Mouse (Mus musculus) MEL (cell line): ENCODE data around the gene Ccl28. TPM values are rescaled to one million over a fixed set of nuclear protein-coding genes. Genes with fewer than 3 reads are reported as not detected.

ENCODE experiments used
- DNase-seq: peaks from one replicate; pipeline ENCODE4 v3.0.0; 2011; ENCODE audit warnings: low read depth, low spot score
- H3K27ac ChIP-seq: 2 replicates; pipeline ENCODE4 v1.5.1; 2012; ENCODE audit warnings: low read depth, mild to moderate bottlenecking, control low read depth, low read length, moderate library complexity; ENCODE audit not compliant: control insufficient read depth
- H3K27me3 ChIP-seq, 2 experiments: fragments of 150-350 bp in 1 of 2; sonication (generic) in 1 of 2; 2 replicates each; pipeline ENCODE4 v1.6.1; 2012; ENCODE audit warnings: low read length in 2 of 2, mild to moderate bottlenecking in 2 of 2, improper control_type of control experiment in 1 of 2, moderate library complexity in 1 of 2; ENCODE audit not compliant: insufficient read depth in 2 of 2, control insufficient read depth in 1 of 2
- H3K36me3 ChIP-seq, 2 experiments: 2 replicates each; pipeline ENCODE4 v1.6.1; 2012 to 2014; ENCODE audit warnings: low read length in 2 of 2, improper control_type of control experiment in 1 of 2, inconsistent platforms in 1 of 2, mild to moderate bottlenecking in 1 of 2; ENCODE audit not compliant: insufficient read depth in 2 of 2, control insufficient read depth in 1 of 2
- H3K4me1 ChIP-seq, 2 experiments: fragments of 150-350 bp in 1 of 2; sonication (generic) in 1 of 2; 2 replicates each; pipeline ENCODE4 v1.6.1; 2012; ENCODE audit warnings: low read length in 2 of 2, improper control_type of control experiment in 1 of 2, mild to moderate bottlenecking in 1 of 2; ENCODE audit not compliant: insufficient read depth in 2 of 2, control insufficient read depth in 1 of 2
- H3K4me3 ChIP-seq, 2 experiments: fragments of 150-350 bp in 1 of 2; sonication (generic) in 1 of 2; 2 replicates each; pipeline ENCODE4 v1.5.1; 2012; ENCODE audit warnings: low read depth in 2 of 2, low read length in 2 of 2, mild to moderate bottlenecking in 2 of 2, moderate library complexity in 2 of 2, control low read depth in 1 of 2, improper control_type of control experiment in 1 of 2; ENCODE audit not compliant: control insufficient read depth in 1 of 2, insufficient read depth in 1 of 2
- H3K79me2 ChIP-seq: 2 replicates; pipeline ENCODE4 v1.6.1; 2012; ENCODE audit warnings: mild to moderate bottlenecking, low read length, moderate library complexity; ENCODE audit not compliant: control insufficient read depth, poor library complexity, insufficient read depth
- H3K9ac ChIP-seq: 2 replicates; pipeline ENCODE4 v1.6.1; 2012; ENCODE audit warnings: low read depth, mild to moderate bottlenecking, control low read depth, low read length, moderate library complexity; ENCODE audit not compliant: control insufficient read depth, poor library complexity, severe bottlenecking
- H3K9me3 ChIP-seq: fragments of 150-350 bp; sonication (generic); replicated peaks from 2 replicates; pipeline ENCODE4 v1.6.1; 2012; ENCODE audit warnings: mild to moderate bottlenecking, low read length, improper control_type of control experiment, moderate library complexity; ENCODE audit not compliant: insufficient read depth
- BHLHE40 ChIP-seq: IDR thresholded peaks from 2 replicates; pipeline ENCODE4 v1.6.1; 2012; ENCODE audit warnings: low read depth, mild to moderate bottlenecking, inconsistent platforms, low read length, improper control_type of control experiment, borderline replicate concordance
- CTCF ChIP-seq, 3 experiments: IDR thresholded peaks in 2 of 3; conservative IDR thresholded peaks in 1 of 3; 2 replicates each; pipeline ENCODE4 v1.5.1; 2011 to 2012; ENCODE audit warnings: low read length in 3 of 3, low read depth in 2 of 3, mild to moderate bottlenecking in 2 of 3, improper control_type of control experiment in 1 of 3, inconsistent platforms in 1 of 3, mixed read lengths in 1 of 3, moderate library complexity in 1 of 3; ENCODE audit not compliant: control insufficient read depth in 1 of 3, insufficient read depth in 1 of 3, poor library complexity in 1 of 3, severe bottlenecking in 1 of 3
- E2F4 ChIP-seq: IDR thresholded peaks from 2 replicates; pipeline ENCODE4 v1.6.1; 2011; ENCODE audit warnings: low read depth, low read length, improper control_type of control experiment, borderline replicate concordance
- GABPA ChIP-seq: IDR thresholded peaks from 2 replicates; pipeline ENCODE4 v1.6.1; 2012; ENCODE audit warnings: low read depth, mild to moderate bottlenecking, inconsistent platforms, low read length, improper control_type of control experiment, moderate library complexity
- HCFC1 ChIP-seq: IDR thresholded peaks from 2 replicates; pipeline ENCODE4 v1.6.1; 2012; ENCODE audit warnings: low read depth, mild to moderate bottlenecking, inconsistent platforms, low read length, improper control_type of control experiment, moderate library complexity
- MAFK ChIP-seq: IDR thresholded peaks from 2 replicates; pipeline ENCODE4 v1.6.1; 2011; ENCODE audit warnings: low read depth, mild to moderate bottlenecking, low read length, improper control_type of control experiment, borderline replicate concordance
- MAX ChIP-seq: IDR thresholded peaks from 2 replicates; pipeline ENCODE4 v1.6.1; 2011; ENCODE audit warnings: low read length, improper control_type of control experiment
- NELFE ChIP-seq: IDR thresholded peaks from 2 replicates; pipeline ENCODE4 v1.6.1; 2011; ENCODE audit warnings: low read depth, low read length, improper control_type of control experiment
- POLR2AphosphoS5 ChIP-seq: IDR thresholded peaks from 2 replicates; pipeline ENCODE4 v1.6.1; 2012; ENCODE audit warnings: low read depth, borderline replicate concordance, mild to moderate bottlenecking, inconsistent platforms, low read length, moderate library complexity, mixed read lengths
- RAD21 ChIP-seq: IDR thresholded peaks from 2 replicates; pipeline ENCODE4 v1.6.1; 2011; ENCODE audit warnings: mild to moderate bottlenecking, low read depth, low read length, improper control_type of control experiment
- RCOR1 ChIP-seq: IDR thresholded peaks from 2 replicates; pipeline ENCODE4 v1.6.1; 2012; ENCODE audit warnings: low read depth, mild to moderate bottlenecking, inconsistent platforms, low read length, improper control_type of control experiment
- SIN3A ChIP-seq: IDR thresholded peaks from 2 replicates; pipeline ENCODE4 v1.6.1; 2012; ENCODE audit warnings: low read length, improper control_type of control experiment, inconsistent platforms
- ZC3H11A ChIP-seq: IDR thresholded peaks from 2 replicates; pipeline ENCODE4 v1.6.1; 2012; ENCODE audit warnings: low read depth, mild to moderate bottlenecking, inconsistent platforms, low read length, improper control_type of control experiment
- polyA plus RNA-seq, 2 experiments: library from polyadenylated mRNA; stranded (reverse) in 1 of 2; unstranded in 1 of 2; fragments of >175 nt in 1 of 2; fragments of >200 nt in 1 of 2; gene quantifications; 2 replicates each; pipeline versions ENCODE4 v1.2.1 to v1.2.4; 2012; ENCODE audit warnings: low replicate concordance in 2 of 2, low read depth in 1 of 2; ENCODE audit not compliant: insufficient read length in 2 of 2, insufficient read depth in 1 of 2, missing spikeins in 1 of 2
- total RNA-seq: library from RNA; depleted of rRNA; stranded (reverse); fragments of 300-350 nt; gene quantifications from 2 replicates; pipeline ENCODE4 v1.2.3, GENCODE M21; 2012

Ccl28 gene
- total and polyA plus RNA-seq, 3 experiments, result not detected

DNA sequence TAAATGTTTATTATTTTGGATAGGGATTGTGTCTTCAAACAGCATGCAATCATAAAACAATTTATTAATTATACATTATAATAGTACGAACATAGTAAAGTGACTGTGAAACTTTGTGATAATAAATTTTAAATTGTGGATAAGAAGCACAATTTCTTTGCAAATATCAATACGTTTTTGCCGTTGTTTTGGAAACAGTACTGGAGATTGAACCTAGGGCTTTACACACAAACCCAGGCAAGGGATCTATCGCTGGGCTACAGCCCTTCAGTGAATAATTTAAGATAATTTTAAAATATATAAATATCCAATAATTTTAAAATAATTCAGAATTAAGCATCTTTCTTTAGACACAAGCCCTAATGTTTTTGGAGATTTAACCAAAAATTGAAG is 8.5 kb downstream of the Ccl28 start:
- no peak overlapping the region for H3K9ac ChIP-seq
- no peaks in the 10 kb centered on the region; a peak in 1 of 4 replicates for H3K27me3 ChIP-seq
- no peaks in the 10 kb centered on the region for H3K79me2 ChIP-seq
- no peak overlapping the region for H3K4me3 ChIP-seq
- no peak for DNase-seq
- TF ChIP-seq MAX (no peak), CTCF (IDR thresholded peaks at IDR 0.05 in 2 of 3, conservative IDR thresholded peaks at IDR 0.05 in 1 of 3; ENCODE audit: control insufficient read depth in 1 of 3, insufficient read depth in 1 of 3, low read depth in 2 of 3, low read length in 3 of 3, poor library complexity in 1 of 3, severe bottlenecking in 1 of 3) (no peak), RCOR1 (no peak), SIN3A (no peak), ZC3H11A (no peak), NELFE (no peak), HCFC1 (no peak)
- TF ChIP-seq, all 39 proteins: peak for 0
- H3K27ac ChIP-seq, result no peak overlapping the region
- no peaks in the 10 kb centered on the region for H3K4me1 ChIP-seq
- no peaks in the 10 kb centered on the region for H3K36me3 ChIP-seq
- H3K9me3 ChIP-seq, result no peaks in the 10 kb centered on the region

DNA sequence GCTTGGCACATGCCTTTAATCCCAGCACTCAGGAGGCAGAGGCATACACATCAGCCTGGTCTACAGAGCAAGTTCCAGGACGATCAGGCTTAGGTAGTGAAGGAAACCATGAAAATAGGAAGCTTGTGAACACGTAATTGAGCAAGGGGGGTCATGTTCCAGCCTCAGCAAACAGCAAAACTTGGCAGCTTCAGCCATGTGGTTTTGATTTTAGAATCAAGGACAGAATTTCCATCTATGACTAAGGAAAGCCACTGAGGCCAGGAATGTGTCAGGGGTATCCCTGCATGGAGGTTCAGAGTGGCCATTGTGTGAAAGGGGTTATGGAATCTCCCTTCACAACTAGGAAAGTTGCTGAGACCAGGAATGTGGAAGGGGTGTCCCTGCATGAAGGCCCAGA is 11.9 kb downstream of the Ccl28 start:
- no peak overlapping the region for H3K27ac ChIP-seq
- H3K27me3 ChIP-seq, result no peaks in the 10 kb centered on the region
- H3K79me2 ChIP-seq, result no peaks in the 10 kb centered on the region
- no peak for DNase-seq
- no peaks in the 10 kb centered on the region for H3K9me3 ChIP-seq
- no peaks in the 10 kb centered on the region for H3K4me1 ChIP-seq
- TF ChIP-seq MAFK (no peak), RAD21 (no peak), NELFE (no peak), ZC3H11A (no peak), CTCF (IDR thresholded peaks at IDR 0.05 in 2 of 3, conservative IDR thresholded peaks at IDR 0.05 in 1 of 3; ENCODE audit: control insufficient read depth in 1 of 3, insufficient read depth in 1 of 3, low read depth in 2 of 3, low read length in 3 of 3, poor library complexity in 1 of 3, severe bottlenecking in 1 of 3) (no peak), POLR2AphosphoS5 (no peak), GABPA (no peak)
- TF ChIP-seq, all 39 proteins: peak for 0
- no peaks in the 10 kb centered on the region for H3K36me3 ChIP-seq
- no peak overlapping the region for H3K9ac ChIP-seq
- H3K4me3 ChIP-seq, result no peak overlapping the region

DNA sequence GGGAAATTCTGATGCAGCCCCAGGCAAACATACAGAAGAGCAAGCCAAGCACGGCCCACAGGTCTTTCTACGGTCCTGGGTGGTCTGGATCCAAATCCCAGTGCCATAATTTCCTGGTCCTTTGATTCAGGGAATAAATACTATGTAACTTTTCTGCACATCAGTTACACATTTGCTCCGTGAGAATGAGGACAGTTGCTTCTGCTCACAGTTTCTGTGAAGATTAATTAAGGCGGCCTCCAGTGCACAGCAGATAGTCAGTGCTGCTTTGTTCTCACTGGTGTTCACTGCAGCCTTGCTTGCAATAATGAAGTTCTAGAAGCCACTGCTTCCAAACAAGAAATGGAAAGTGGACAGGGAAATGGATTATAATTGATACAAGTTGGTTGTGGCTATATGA is 14.2 kb downstream of the Ccl28 start:
- H3K27me3 ChIP-seq, result no peaks in the 10 kb centered on the region
- TF ChIP-seq HCFC1 (no peak), E2F4 (no peak), BHLHE40 (no peak)
- no peak overlapping the region for H3K9ac ChIP-seq
- no peaks in the 10 kb centered on the region for H3K79me2 ChIP-seq
- no peaks in the 10 kb centered on the region for H3K9me3 ChIP-seq
- no peak for DNase-seq
- H3K27ac ChIP-seq, result no peak overlapping the region
- H3K4me1 ChIP-seq, result no peaks in the 10 kb centered on the region
- H3K4me3 ChIP-seq, result no peak overlapping the region
- no peaks in the 10 kb centered on the region for H3K36me3 ChIP-seq
